Mouse (Mus musculus) cerebellum, adult 11 months (tissue): ENCODE measurements around the gene Samd4b.
A peak's percentile ranks its signal among the peaks of the same experiment; 100 is the strongest.

Experiments used
- DNase-seq: peaks from one replicate; pipeline ENCODE4 v3.0.0; 2022

Gene Samd4b

DNA sequence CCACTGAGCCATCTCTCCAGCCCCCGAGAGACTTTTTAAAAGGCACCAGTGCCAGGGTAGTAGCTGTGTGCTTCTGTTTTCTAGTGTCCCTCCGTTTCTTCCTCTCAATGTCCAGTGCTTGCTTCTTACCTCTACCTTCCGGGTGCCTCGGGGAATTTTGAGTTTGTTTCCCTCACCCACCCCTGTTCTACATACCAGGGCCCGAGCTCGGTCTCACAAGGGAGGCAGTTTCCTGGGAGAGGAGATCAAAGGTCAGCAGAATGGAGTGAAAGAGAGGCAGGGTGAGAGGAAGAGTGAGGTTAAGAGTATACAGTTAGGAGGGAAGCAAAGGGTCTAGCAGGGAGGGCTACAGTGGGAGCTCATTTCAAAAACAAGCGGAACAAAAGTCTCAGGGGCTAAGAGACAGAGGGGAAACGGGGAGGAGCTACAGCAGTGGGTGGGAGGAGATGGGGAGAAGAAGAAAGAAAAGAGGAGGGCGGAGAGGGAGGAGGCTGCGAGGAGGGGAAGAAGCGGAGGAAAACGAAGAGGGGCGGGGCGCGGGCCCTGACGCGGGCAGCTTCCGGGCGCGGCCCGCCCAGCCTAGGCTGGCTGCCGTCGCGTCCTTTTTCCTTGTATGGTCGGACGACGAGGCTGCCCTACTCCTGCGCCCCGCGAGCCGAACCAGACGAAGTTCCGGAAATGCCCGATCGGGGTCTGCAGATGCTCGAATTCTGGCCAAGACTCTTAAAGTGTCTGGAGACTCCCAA lies 222.6 kb downstream of the Samd4b start:
- DNase-seq, result peak; percentile 59

GRCm38 (mm10) chr7:28374647-28375046 lies 223.3 kb downstream of the Samd4b start:
- DNase-seq, result no peak

DNA sequence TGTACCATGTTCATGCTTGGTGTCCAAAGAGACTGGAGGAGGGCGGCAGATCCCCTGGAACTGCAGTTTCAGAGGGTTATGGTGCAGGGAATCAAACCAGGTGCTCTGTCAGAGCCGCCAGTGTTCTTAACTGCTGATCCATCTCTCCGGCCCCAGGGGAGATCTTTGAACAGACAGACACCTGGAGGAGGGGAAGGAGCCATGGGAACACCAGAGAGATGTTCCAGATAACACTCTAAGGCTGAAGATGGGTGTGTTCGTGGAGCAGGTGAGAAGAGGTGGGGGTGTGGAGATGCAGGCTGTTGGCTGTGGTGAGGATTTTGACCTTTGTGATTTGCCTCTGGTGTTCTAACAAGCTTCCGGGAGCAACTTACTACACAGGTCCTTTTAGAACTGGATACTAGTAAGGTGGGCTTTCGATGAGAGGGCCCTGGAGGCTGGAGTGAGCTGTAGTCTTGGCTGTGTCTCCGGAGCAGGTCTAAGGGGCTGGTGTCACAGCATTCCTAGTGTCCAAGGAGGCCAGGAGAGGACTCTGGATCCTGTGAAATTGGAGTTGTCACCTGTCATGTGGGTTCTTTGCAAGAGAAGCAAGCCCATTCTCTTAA lies 224.0 kb downstream of the Samd4b start:
- no peak for DNase-seq

GRCm38 (mm10) chr7:28373131-28373581 lies 224.8 kb downstream of the Samd4b start:
- peak; percentile 61 for DNase-seq

DNA sequence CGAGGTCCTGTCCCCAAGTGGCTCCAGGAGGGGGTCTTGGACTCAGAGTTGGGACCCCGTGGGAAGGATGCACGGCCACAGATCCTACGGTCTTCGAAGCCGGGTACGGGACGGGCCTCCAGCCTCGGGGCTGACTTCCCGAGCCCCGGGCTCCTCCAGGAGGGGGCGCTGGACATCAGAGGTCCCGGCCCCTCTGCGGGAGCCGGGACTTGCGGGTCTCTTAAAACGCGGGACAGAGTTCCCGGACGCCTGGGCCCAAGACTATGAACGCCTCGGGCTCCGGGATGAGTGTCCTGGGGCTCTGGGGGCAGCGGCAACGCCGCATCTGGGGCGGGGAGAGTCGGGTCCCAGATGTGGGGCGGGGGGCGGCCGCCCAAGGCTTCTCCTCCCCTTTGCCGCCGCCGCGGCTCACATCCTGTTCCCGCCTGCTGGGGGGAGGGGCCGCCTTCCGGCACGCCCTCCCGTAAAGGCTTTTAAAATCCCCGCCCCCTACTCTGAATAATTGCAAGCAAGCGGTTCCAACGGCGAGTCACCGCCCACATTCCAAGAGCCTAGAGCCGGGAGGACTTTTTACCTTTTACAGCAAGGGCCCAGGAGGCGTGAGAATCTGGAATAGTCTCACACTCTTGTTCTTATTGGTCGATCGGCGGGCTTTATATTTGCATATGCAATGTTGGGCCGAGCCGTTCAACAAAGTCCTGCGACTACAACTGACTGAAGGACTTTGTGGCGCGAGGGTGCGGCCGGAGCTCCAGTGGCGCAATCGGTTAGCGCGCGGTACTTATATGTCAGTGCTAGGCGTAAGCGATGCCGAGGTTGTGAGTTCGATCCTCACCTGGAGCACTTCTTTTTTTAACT lies 225.5 kb downstream of the Samd4b start, which contains the start of gene Plekhg2:
TSS of gene Plekhg2 (minus strand) at position 349 of the 858 bp plus-strand sequence.
- DNase-seq, result peak; percentile 90

DNA sequence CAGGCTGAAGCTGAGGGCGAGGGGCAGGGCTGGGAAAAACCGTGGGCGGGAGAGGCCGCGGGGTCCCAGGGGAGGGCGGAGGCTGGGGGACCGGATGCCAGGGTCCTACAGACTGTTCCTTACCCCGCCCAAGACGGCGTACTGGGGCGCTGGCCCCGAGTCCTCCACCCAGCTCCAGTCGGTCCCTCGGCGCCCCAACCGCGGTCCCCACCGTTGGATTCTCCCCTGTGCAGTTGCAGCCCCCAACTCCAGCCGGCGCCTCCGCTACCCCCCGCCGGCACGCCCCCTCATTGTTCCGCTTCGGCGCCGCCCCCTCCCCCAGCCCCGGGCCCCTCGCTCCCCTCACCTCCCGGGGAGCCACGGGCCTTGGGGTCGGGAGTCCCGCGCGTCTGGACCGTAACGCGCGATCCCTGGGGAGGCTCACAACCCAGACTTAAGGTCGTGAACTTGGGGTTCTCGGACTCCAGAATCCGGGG lies 226.4 kb downstream of the Samd4b start:
- DNase-seq, result no peak

DNA sequence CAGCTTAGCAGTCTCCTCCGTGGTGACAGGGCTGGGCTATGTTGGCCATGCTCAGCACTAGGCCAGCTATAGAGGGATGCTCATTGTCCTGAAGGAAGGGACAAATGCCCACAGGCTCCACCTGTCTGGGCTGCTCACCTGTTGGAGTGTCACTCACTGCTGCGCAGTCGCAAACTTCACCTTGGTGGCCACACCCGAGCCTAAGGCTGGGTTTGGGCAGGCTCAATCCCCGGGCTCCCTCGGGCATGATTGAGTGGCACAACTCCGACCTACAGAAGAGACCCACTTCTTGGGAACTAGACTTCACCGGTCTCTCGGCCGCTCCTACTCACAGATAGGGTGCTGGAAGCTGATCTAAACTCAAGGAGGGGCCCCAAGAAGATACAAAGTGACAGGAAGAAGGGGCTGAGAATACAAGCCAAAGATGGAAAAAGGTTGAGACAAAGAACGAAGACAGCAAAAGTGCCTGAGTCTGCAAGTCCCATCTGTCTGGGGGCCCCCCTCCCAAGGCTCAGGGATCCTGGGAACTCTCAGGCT lies 226.9 kb downstream of the Samd4b start:
- DNase-seq, result no peak

- DNase-seq, result no peak
These were observed 227.9 kb downstream of the Samd4b start for GRCm38 (mm10) chr7:28370051-28370450.

DNA sequence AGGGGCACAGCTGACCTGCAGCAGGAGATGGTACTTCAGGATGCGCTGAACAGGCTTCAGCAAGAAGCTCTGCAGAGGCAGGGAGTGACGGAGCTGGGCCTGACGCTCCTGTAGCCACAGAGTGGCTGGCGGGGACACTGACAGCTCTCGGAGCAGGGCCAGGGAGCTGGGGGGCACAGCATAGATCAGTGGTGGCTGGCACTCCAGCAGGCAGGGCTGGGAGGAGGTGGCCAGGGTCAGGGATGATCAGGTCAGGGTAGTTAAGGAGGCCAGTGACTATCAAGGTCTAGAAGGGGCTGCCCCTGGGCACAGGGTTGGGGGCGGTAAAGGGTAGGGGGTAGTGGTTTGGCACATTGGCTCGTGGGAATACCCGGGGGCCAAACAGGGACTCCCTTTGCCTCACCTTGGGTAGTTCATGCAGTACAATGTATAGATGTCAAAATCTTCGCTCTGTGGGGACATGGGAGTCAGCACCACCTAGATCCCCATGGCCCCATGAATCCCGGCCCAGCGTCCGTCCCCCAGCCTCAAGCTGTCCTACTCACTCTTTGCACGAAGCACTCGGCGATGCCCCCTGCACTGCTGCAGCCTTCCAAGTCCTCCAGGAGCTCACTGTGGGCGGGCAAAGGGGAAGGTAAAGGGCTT lies 229.5 kb downstream of the Samd4b start:
- DNase-seq, result no peak

- no peak for DNase-seq
These were observed 230.2 kb downstream of the Samd4b start for GRCm38 (mm10) chr7:28367663-28368275.

GRCm38 (mm10) chr7:28362441-28363060 lies 235.4 kb downstream of the Samd4b start:
- no peak for DNase-seq

GRCm38 (mm10) chr7:28361647-28362341 lies 236.2 kb downstream of the Samd4b start:
- DNase-seq, result no peak

DNA sequence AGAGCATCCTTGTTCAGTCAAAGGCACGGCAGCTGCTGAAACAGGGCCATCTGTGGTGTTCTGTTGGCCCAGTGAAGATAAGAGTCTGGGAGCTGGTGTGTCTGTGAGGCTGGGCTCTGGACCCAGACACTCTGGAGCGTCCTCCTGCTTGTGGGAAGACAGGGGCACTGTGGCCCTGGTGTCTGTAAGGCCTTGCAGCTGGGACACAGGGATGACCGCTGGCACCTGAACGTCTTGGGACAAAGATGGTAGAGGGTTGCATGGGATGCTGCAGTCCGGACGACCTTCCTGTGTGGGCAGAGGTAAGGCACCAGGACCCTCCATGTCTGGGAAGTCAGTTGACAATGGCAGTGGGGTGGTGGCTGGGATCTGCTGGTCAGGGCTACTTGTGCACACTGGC lies 237.7 kb downstream of the Samd4b start:
- no peak for DNase-seq

- DNase-seq, result no peak
These were observed 238.1 kb downstream of the Samd4b start for GRCm38 (mm10) chr7:28359854-28360253.

GRCm38 (mm10) chr7:28358431-28358830 lies 239.5 kb downstream of the Samd4b start:
- DNase-seq, result no peak

DNA sequence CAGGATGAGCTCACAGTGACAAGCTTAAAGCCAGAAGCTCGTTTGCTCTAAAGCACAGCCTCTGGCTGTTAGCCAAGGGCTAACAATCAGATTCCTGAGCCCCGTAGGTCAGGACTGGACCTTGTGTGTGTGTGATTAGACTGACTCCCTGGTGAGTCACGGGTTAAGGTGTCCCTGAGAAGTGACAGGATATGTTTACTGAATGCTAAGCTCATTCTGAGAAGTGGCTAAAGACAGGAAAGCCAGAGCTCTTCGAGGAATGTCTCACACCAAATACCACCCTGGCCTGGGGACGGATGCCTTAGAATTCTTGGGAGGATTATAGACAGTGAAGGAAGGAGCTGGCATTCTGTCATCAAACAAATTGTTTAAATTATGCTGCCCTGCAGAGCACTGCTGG lies 240.0 kb downstream of the Samd4b start:
- DNase-seq, result no peak

- DNase-seq, result no peak
These were observed 241.0 kb downstream of the Samd4b start for GRCm38 (mm10) chr7:28356981-28357380.

GRCm38 (mm10) chr7:28355221-28355620 lies 242.7 kb downstream of the Samd4b start:
- DNase-seq, result no peak

GRCm38 (mm10) chr7:28354596-28354995 lies 243.3 kb downstream of the Samd4b start:
- no peak for DNase-seq

GRCm38 (mm10) chr7:28354113-28354581 lies 243.8 kb downstream of the Samd4b start:
- DNase-seq, result no peak

DNA sequence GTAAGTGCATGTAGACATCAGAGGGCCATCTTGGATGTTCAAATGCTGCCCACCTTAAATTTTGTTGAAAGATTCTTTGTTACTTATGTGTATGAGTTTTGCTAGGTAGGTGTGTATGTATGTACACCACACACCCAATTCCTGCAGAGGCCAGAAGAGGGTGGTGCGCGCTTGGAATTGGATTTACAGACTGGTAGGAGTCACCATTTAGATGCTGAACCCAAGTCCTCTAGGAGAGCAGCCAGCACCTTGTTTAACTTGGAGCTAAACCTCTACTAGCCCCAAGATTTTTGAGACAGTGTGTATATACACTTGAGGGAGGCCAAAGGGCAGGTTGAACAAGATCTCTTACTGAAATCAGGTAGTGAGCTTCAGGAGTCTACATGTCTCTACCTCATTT lies 244.7 kb downstream of the Samd4b start:
- no peak for DNase-seq
